29 mouse cellular contexts compared by ENCODE assay signal in genomic region chr15:90619736-90620135, GRCm38 (mm10). TPM values are rescaled to one million over a fixed set of nuclear protein-coding genes. Genes with fewer than 3 reads are reported as not detected.
"Had no signal": no experiment of that assay in that cellular context is flagged by ENCODE, and none has a peak within 500 bp of the region (broad histone marks: within the 10 kb centered on the region; RNA-seq: fewer than 3 reads in every experiment).

No protein-coding gene starts in this region.

- H3K36me3 ChIP-seq: embryonic facial prominence, embryonic 10.5 days; embryonic facial prominence, embryonic 12.5 days; embryonic facial prominence, embryonic 13.5 days; embryonic facial prominence, embryonic 15.5 days; forebrain, embryonic 10.5 days; forebrain, embryonic 12.5 days; forebrain, embryonic 15.5 days had no signal

- ATAC-seq: forebrain, embryonic 13.5 days; forebrain, embryonic 14.5 days; forebrain, embryonic 15.5 days; forebrain, embryonic 16.5 days; forebrain, postnatal 0 days had no signal

- H3K27ac ChIP-seq: embryonic facial prominence, embryonic 10.5 days; embryonic facial prominence, embryonic 12.5 days; embryonic facial prominence, embryonic 13.5 days; embryonic facial prominence, embryonic 15.5 days; forebrain, embryonic 10.5 days; forebrain, embryonic 12.5 days; forebrain, embryonic 13.5 days; forebrain, embryonic 15.5 days; gastrocnemius, adult 2 months; heart, adult 2 months had no signal

- H3K27me3 ChIP-seq: embryonic facial prominence, embryonic 12.5 days; embryonic facial prominence, embryonic 13.5 days; embryonic facial prominence, embryonic 15.5 days; forebrain, embryonic 12.5 days; forebrain, embryonic 13.5 days; forebrain, embryonic 15.5 days had no signal

- H3K4me2 ChIP-seq: embryonic facial prominence, embryonic 12.5 days; embryonic facial prominence, embryonic 13.5 days; embryonic facial prominence, embryonic 15.5 days; forebrain, embryonic 12.5 days; forebrain, embryonic 13.5 days; forebrain, embryonic 15.5 days had no signal

- DNase-seq: cerebellum, adult 8-10 months; cerebellum, adult 9-10 months; cerebellum, adult 9-11 months; cerebellum, postnatal 10 days; cerebellum, postnatal 14 days; cerebellum, postnatal 25 days; cerebellum, postnatal 36 days; embryo, embryonic 11 days; forebrain, postnatal 0 days; gastrocnemius, adult 2 months; gastrocnemius, postnatal 10 days; gastrocnemius, postnatal 14 days; gastrocnemius, postnatal 25 days; gastrocnemius, postnatal 36 days; heart, adult 11 months; heart, adult 18-20 months; heart, adult 2 months had no signal

- H3K9me3 ChIP-seq: embryonic facial prominence, embryonic 10.5 days; embryonic facial prominence, embryonic 12.5 days; embryonic facial prominence, embryonic 13.5 days; embryonic facial prominence, embryonic 15.5 days; forebrain, embryonic 10.5 days; forebrain, embryonic 12.5 days; forebrain, embryonic 13.5 days; forebrain, embryonic 15.5 days had no signal

- H3K4me3 ChIP-seq: embryonic facial prominence, embryonic 10.5 days; embryonic facial prominence, embryonic 12.5 days; embryonic facial prominence, embryonic 13.5 days; embryonic facial prominence, embryonic 15.5 days; erythroblast, embryonic 14.5 days; forebrain, embryonic 10.5 days; forebrain, embryonic 12.5 days; forebrain, embryonic 13.5 days; forebrain, embryonic 15.5 days; gastrocnemius, adult 2 months; heart, adult 2 months had no signal

- H3K9ac ChIP-seq: embryonic facial prominence, embryonic 12.5 days; embryonic facial prominence, embryonic 13.5 days; embryonic facial prominence, embryonic 15.5 days; forebrain, embryonic 12.5 days; forebrain, embryonic 13.5 days; forebrain, embryonic 15.5 days; forebrain, postnatal 0 days had no signal

- H3K4me1 ChIP-seq: embryonic facial prominence, embryonic 10.5 days; embryonic facial prominence, embryonic 13.5 days; embryonic facial prominence, embryonic 15.5 days; forebrain, embryonic 10.5 days; forebrain, embryonic 12.5 days; forebrain, embryonic 13.5 days; forebrain, embryonic 15.5 days had no signal

RNA-seq across cellular contexts. Expression of gene Cpne8, which starts 59.5 kb away (rescaled TPM):
- total RNA-seq: granulocyte monocyte progenitor cell, adult 5-6 weeks had no signal
